Comparison of ENCODE assay signal across 16 mouse cellular contexts in the genomic region with DNA sequence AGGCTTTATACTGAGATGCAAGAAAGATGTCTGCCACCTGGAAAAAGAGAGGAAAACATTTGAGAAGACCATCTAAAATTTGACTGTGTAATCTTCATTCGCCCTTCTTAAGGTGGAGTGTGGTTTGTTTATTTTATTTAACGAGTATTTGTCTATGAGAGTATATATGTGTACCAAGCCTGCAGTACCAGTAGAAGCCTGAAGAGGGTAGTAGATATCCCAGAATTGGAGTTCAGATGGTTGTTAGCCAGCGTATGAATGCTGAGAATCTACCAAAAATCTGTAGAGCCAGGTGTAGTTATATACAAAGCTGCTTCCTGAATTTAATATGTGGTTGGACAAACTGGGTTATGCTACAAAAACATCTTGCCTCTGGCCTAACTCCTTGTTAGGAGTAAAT. TPM values are rescaled to one million over a fixed set of nuclear protein-coding genes. Genes with fewer than 3 reads are reported as not detected.
A peak's percentile ranks its signal among the peaks of the same experiment; 100 is the strongest.
DNase-seq lines count a peak whose midpoint lies in the region; ATAC-seq and TF ChIP-seq lines count a peak whose summit lies in the region.
"Had no signal": no experiment of that assay in that cellular context is flagged by ENCODE, and none has a peak within 500 bp of the region (broad histone marks: within the 10 kb centered on the region; RNA-seq: fewer than 3 reads in every experiment).

No protein-coding gene starts in this region.

- 98% methylated on average over 3 of the region's 3 CpGs for WGBS in hindbrain, postnatal 0 days
- 98% methylated on average over 3 of the region's 3 CpGs for WGBS in hindbrain, embryonic 16.5 days

- no peaks in the 10 kb centered on the region for H3K9me3 ChIP-seq in hindbrain, postnatal 0 days (ENCODE audit: low read length)
- H3K9me3 ChIP-seq in hindbrain, embryonic 16.5 days (ENCODE audit: control insufficient read depth, low read length), result no peaks in the 10 kb centered on the region
- H3K9me3 ChIP-seq: embryonic facial prominence, embryonic 12.5 days; hindbrain, embryonic 13.5 days had no signal

- no peak for DNase-seq in hindbrain, postnatal 0 days (ENCODE audit: low spot score)
- DNase-seq in 3T3-L1 (ENCODE audit: low read depth, low spot score) (peak; percentile 43), A20 (ENCODE audit: low read depth, low spot score) (peak; percentile 14)
- peak; percentile 14 for DNase-seq in c-Kit-positive CD71-negative TER-119-negative erythroid progenitor cells, embryonic 14.5 days (ENCODE audit: low read depth)
- DNase-seq in spleen, postnatal 36 days (ENCODE audit: low spot score in 2 of 2), result no peak
- DNase-seq: gastrocnemius, postnatal 25 days; layer of hippocampus, adult 9-11 months; lung, adult 2 months had no signal

- TF ChIP-seq CTCF in hindbrain, postnatal 0 days (IDR thresholded peaks at IDR 0.05; ENCODE audit: low read depth), result 0 out of 2 replicates have a peak, but pooled peaks have one; percentile 26

- no peak for ATAC-seq in hindbrain, postnatal 0 days
- no peak for ATAC-seq in hindbrain, embryonic 16.5 days
- ATAC-seq in megakaryocyte-erythroid progenitor cell, adult 5-6 weeks (replicated peaks; ENCODE audit: low FRiP score, low TSS enrichment, poor library complexity, severe bottlenecking), result no peak
- ATAC-seq: forebrain, embryonic 14.5 days had no signal

- H3K9ac ChIP-seq in hindbrain, postnatal 0 days (replicated peaks; ENCODE audit: low read length), result no peak overlapping the region
- H3K9ac ChIP-seq in hindbrain, embryonic 16.5 days (ENCODE audit: low read depth, low read length), result no peak overlapping the region
- H3K9ac ChIP-seq: embryonic facial prominence, embryonic 12.5 days; hindbrain, embryonic 13.5 days; kidney, embryonic 15.5 days; midbrain, embryonic 12.5 days had no signal

- H3K4me1 ChIP-seq in hindbrain, postnatal 0 days (ENCODE audit: insufficient read depth, low read length), result no peaks in the 10 kb centered on the region
- no peaks in the 10 kb centered on the region for H3K4me1 ChIP-seq in hindbrain, embryonic 16.5 days (ENCODE audit: control insufficient read depth, insufficient read depth, low read depth, low read length)
- H3K4me1 ChIP-seq: embryonic facial prominence, embryonic 12.5 days; hindbrain, embryonic 13.5 days; kidney, embryonic 15.5 days; midbrain, embryonic 12.5 days had no signal

- no peak overlapping the region for H3K4me3 ChIP-seq in hindbrain, postnatal 0 days (ENCODE audit: low read length)
- H3K4me3 ChIP-seq in hindbrain, embryonic 16.5 days (ENCODE audit: low read length), result no peak overlapping the region
- H3K4me3 ChIP-seq: embryonic facial prominence, embryonic 12.5 days; hindbrain, embryonic 13.5 days; kidney, embryonic 15.5 days; midbrain, embryonic 12.5 days had no signal

- H3K27me3 ChIP-seq in hindbrain, postnatal 0 days (ENCODE audit: insufficient read depth, low read length), result no peaks in the 10 kb centered on the region
- no peaks in the 10 kb centered on the region for H3K27me3 ChIP-seq in hindbrain, embryonic 16.5 days (replicated peaks; ENCODE audit: control insufficient read depth, insufficient read depth, low read length)
- H3K27me3 ChIP-seq: embryonic facial prominence, embryonic 12.5 days; hindbrain, embryonic 13.5 days; kidney, embryonic 15.5 days; midbrain, embryonic 12.5 days; Patski had no signal

- H3K36me3 ChIP-seq in hindbrain, postnatal 0 days (ENCODE audit: insufficient read depth, low read length), result peaks cover 14% of the 10 kb centered on the region; the same call in 1 of the 2 replicates
- peaks cover 18% of the 10 kb centered on the region for H3K36me3 ChIP-seq in hindbrain, embryonic 16.5 days (ENCODE audit: control insufficient read depth, insufficient read depth, low read length)

- H3K4me2 ChIP-seq in hindbrain, postnatal 0 days (ENCODE audit: low read depth, low read length), result no peak overlapping the region
- H3K4me2 ChIP-seq in hindbrain, embryonic 16.5 days (ENCODE audit: low read length), result no peak overlapping the region
- H3K4me2 ChIP-seq: embryonic facial prominence, embryonic 12.5 days; hindbrain, embryonic 13.5 days; kidney, embryonic 15.5 days; midbrain, embryonic 12.5 days had no signal

- H3K27ac ChIP-seq in hindbrain, postnatal 0 days, result no peak overlapping the region
- no peak overlapping the region for H3K27ac ChIP-seq in hindbrain, embryonic 16.5 days (ENCODE audit: low read depth, low read length)
- H3K27ac ChIP-seq: embryonic facial prominence, embryonic 12.5 days; hindbrain, embryonic 13.5 days; kidney, embryonic 15.5 days; midbrain, embryonic 12.5 days had no signal

RNA-seq across cellular contexts. Expression of a gene that starts 49.4 kb away (rescaled TPM):
- 0.32 TPM in 1 of 2 replicates, not detected in the other for total RNA-seq in hindbrain, postnatal 0 days (2014; rRNA removed)
- 1.3 and 1.4 TPM in 2 replicates for polyA plus RNA-seq in hindbrain, postnatal 0 days (2015; fragmentation: Nextera tagmentation; extraction: Ambion mirVana)
- polyA plus RNA-seq in hindbrain, embryonic 16.5 days (2015; fragmentation: Nextera tagmentation; extraction: Ambion mirVana), result 1.9 and 2.0 TPM in 2 replicates
- total RNA-seq in megakaryocyte-erythroid progenitor cell, adult 5-6 weeks (2014; fragmentation: Nextera tagmentation), result 2.1 TPM in 1 of 2 replicates, not detected in the other
- total RNA-seq in megakaryocyte-erythroid progenitor cell, adult 5-6 weeks (2017), result 4.1 and 7.1 TPM in 2 replicates
- polyA plus RNA-seq: Patski had no signal

Comparison
In these comparisons a context has a peak if more than half of its experiments do, and no peak if none do; other contexts are left out.
1. DNase-seq: peak in 3T3-L1 (single experiment), A20 (single experiment) and c-Kit-positive CD71-negative TER-119-negative erythroid progenitor cells, embryonic 14.5 days (single experiment); none in hindbrain, postnatal 0 days (single experiment) and spleen, postnatal 36 days (0 of 2).